Mouse (Mus musculus): ENCODE data around the gene Atp5j. TPM values are rescaled to one million over a fixed set of nuclear protein-coding genes. Genes with fewer than 3 reads are reported as not detected.

Atp5j gene
- total RNA-seq (2021) = 1,000 to 10,000 TPM; 1,010 to 1,148 TPM
- long read RNA-seq, experiment 1, transcript Atp5j-208 (3 exons, 526 nt) = minor isoform, 13 of 1,040 reads
- long read RNA-seq, experiment 1, transcript Atp5j-207 (2 exons, 514 nt) = minor isoform, 5 of 1,040 reads
- long read RNA-seq, experiment 1, transcript Atp5j-201 (5 exons, 809 nt) = major isoform, 66 of 1,040 reads
- long read RNA-seq, experiment 1, transcript Atp5j-203 (4 exons, 680 nt) = minor isoform, 7 of 1,040 reads
- long read RNA-seq, experiment 1, partial matches to known transcripts = 823 of 1,040 reads
- long read RNA-seq, experiment 1, other reads (novel, unspliced or antisense) = 121 of 1,040 reads
- long read RNA-seq, experiment 2, transcript Atp5j-201 (5 exons, 809 nt) = major isoform, 75 of 1,117 reads
- long read RNA-seq, experiment 2, transcript Atp5j-207 (2 exons, 514 nt) = minor isoform, 6 of 1,117 reads
- long read RNA-seq, experiment 2, transcript Atp5j-208 (3 exons, 526 nt) = minor isoform, 17 of 1,117 reads
- long read RNA-seq, experiment 2, partial matches to known transcripts = 882 of 1,117 reads
- long read RNA-seq, experiment 2, other reads (novel, unspliced or antisense) = 131 of 1,117 reads

- intact Hi-C loops (cut with DNase I; ENCODE audit: low total_unique reads) = no loop called here
- DNase-seq = peak; percentile 90
Measured at GRCm38 (mm10) chr16:84835441-84835822, at the start of gene Atp5j. Gene Atp5j, minus strand, starts transcription at chr16:84835625.

GRCm38 (mm10) chr16:84884572-84884971 is 49.1 kb upstream of the Atp5j start:
- intact Hi-C loops (cut with DNase I; ENCODE audit: low total_unique reads) = no loop called here
- no peak for DNase-seq

GRCm38 (mm10) chr16:84881754-84882321 is 46.4 kb upstream of the Atp5j start:
- intact Hi-C loops (cut with DNase I; ENCODE audit: low total_unique reads) = no loop called here
- no peak for DNase-seq

DNA sequence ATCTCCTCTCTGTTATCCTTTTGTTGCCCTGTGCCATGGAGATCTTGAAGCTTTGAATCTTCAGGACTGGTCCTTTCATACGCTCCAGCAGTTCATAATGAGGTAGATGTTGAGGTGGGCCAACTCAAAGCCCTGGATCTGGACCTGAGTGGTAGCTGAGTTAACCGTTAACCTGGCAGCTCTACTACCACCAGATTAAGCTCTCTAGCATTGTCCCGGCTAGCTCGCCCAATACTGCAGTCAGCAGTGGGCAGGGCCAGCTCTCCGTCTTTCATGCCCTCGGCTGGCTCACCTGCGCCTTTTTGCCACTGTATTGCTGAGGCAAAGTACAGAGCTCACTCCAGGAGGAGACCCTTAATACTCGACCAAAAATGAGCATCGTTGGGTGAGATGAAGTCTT is 45.7 kb upstream of the Atp5j start:
- DNase-seq = no peak
- intact Hi-C loops (cut with DNase I; ENCODE audit: low total_unique reads) = no loop called here

- intact Hi-C loops (cut with DNase I; ENCODE audit: low total_unique reads) = no loop called here
- DNase-seq = peak; percentile 48
Measured at GRCm38 (mm10) chr16:84879146-84879545, 43.7 kb upstream of the Atp5j start.

GRCm38 (mm10) chr16:84876082-84876481 is 40.7 kb upstream of the Atp5j start:
- no peak for DNase-seq
- intact Hi-C loops (cut with DNase I; ENCODE audit: low total_unique reads) = no loop called here

DNA sequence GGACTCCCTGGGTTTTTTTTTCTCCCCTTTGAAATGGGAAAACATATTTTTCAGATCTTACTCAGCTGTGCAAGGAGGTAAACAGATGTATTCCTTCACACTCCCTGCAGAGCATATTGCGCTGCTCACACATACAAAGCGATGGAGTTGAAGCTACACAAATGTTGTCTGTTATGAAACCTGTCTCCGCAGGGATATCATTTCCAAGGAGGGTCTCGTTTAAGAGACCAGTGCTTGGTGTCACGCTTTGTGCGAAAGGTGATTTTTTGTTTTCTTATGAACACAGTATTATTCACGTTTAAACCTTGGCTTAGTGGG is 40.3 kb upstream of the Atp5j start:
- intact Hi-C loops (cut with DNase I; ENCODE audit: low total_unique reads) = no loop called here
- no peak for DNase-seq

DNA sequence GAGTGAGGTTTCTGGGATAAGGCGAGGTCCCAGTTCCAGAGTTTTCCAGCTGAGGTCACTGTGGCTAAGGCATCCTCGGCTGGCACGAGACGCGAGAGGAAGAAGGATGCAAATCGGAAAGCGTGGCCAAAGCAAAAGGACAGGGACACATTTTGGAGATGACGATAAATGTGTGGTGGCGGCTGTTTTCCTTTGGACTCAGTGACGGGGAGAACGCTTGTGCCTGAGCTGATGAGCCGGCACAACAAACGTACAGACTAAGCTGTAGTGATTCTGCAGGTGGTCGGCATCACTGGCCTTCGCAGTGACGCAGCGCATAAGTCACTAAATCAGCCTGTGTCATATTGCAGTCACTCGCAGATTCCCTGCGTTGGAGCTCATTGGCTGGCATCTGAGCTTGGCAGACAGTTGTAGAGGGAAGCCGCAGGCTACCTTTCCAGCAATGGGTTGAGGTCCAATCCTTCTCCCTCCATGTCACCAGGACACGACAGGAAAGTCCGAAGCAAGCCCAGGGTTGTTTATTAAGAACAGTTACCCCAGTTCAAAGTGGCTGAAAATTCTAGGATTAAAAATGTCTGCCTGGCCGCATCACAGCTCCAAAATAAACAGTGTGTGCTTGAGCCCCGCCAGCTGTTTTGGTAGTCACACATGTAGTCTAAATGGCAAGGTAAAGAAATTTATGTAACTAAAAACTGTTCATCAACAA is 39.7 kb upstream of the Atp5j start:
- no peak for DNase-seq
- intact Hi-C loops (cut with DNase I; ENCODE audit: low total_unique reads) = no loop called here

GRCm38 (mm10) chr16:84873805-84874204 is 38.4 kb upstream of the Atp5j start:
- no peak for DNase-seq
- intact Hi-C loops (cut with DNase I; ENCODE audit: low total_unique reads) = no loop called here

DNA sequence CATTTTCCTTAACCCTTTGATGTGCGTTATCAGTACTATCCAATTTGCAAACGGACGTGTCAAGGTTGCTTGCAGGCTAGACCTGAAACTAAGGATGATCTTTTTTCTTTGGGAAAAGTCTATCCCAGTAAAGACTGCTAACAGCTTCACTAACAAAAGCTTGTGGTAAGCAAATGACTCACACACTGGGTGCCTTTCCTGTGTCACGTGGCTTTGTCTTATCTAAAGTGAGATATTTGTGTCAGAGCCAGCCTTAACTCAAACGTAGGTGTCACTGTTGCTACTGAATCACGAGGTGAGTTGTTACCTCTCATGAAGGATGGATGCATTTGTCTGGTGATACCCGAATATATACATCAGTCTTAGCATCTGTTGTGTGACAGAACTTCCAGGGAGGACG is 29.2 kb upstream of the Atp5j start:
- intact Hi-C loops (cut with DNase I; ENCODE audit: low total_unique reads) = no loop called here
- DNase-seq = no peak

DNA sequence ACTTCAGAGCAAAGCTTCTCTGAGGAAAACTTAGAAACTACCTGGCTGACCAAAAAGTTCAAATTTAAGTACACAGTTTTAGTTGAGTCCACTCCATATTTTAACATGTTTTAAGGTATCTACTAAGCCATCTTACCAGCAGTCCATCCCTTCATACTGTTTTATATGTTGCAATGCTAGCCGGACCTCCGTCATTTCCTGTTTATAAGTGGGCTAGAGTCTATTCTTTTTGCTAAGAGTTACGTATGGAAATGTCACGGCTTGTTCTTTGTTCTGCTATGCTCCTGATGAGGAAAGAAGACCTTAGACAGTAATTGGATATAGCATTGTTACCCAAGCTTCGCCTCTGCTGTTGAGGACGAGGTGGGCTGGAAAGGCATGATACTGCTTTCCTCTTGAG is 18.1 kb upstream of the Atp5j start:
- intact Hi-C loops (cut with DNase I; ENCODE audit: low total_unique reads) = no loop called here
- no peak for DNase-seq

- intact Hi-C loops (cut with DNase I; ENCODE audit: low total_unique reads) = no loop called here
- DNase-seq = no peak
Measured at GRCm38 (mm10) chr16:84838576-84838975, 3.2 kb upstream of the Atp5j start.

DNA sequence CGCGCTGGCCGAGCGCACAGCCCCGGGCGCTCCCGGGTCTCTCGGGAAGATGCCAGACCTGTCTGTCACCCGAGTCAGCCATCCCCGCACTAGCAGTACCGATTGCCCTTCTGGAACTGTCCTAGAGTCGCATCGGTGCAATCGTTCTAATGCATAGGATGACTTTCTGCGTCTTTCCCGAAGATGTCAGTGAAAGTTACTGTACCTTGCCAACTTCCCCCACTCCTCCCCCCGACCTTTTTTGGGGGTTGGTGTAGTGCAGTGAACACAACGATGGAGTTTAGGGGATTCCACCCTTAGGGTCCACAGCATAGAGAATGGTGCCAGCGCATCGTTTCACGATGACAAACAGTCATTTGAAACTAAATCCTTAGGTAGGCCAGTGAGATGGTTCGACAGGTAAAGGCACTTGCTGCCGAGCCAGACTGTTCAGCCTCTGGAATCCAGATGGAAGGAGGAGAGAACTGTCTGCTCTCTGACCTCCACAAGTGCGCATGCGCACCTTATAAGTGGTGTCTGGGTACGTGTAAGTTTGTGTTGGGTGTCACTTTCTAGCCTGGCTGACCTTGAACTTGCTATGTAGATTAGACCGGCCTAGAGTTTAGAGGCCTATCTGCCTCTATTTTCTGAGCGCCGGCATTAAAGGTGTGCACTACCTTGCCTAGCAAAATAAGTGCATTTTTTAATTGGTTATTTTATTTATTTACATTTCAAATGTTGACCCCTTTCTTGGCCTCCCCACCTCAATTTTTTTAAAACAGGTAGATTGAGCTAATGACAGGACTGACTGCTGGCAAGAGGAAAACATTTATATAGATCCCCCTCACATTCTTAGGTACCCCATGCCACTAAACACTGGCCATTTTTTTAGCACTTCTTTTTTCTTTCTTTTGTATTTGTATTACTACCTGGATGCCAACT is 658 bp upstream of the Atp5j start:
- DNase-seq = peak; percentile 39
- intact Hi-C loops (cut with DNase I; ENCODE audit: low total_unique reads) = no loop called here

DNA sequence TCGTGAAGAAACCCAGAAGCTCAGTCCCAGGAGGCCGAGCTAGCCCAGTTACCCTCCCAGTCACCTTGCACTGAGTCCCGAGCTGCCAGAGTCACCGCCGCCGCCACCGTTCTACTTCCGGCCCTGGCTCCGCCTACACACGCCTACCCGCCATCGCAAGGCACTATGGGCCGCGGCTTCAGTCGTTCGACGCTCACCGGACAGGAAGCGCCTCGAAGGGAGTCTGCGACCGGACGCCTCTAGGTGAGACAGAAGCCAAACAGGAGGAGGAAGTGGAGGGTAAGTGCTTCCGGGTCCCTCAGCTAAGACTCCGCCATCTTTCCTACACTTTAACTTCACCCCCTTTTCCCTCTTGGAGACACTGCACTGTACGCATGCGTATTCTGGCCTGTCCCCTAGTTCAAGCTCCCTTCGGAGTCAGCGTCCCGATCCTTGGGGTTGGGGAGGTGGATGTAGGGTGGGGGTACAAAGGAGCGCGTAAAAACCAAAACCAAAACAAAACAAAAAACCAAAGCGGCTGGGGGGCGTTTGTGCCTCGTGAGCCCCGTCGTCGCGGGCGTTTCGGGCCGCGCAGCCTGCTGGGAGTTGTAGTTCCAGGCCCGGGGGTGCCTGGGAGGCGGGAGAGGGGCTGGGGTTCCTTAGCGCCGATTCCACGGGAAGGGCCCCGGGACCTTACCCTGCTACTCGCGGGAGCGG is 532 bp downstream of the Atp5j start, which contains the start of gene Gabpa:
Gabpa (plus strand) TSS at position 181 of the 696 bp plus-strand sequence.
- intact Hi-C loops (cut with DNase I; ENCODE audit: low total_unique reads) = no loop called here
- DNase-seq = peak; percentile 92

DNA sequence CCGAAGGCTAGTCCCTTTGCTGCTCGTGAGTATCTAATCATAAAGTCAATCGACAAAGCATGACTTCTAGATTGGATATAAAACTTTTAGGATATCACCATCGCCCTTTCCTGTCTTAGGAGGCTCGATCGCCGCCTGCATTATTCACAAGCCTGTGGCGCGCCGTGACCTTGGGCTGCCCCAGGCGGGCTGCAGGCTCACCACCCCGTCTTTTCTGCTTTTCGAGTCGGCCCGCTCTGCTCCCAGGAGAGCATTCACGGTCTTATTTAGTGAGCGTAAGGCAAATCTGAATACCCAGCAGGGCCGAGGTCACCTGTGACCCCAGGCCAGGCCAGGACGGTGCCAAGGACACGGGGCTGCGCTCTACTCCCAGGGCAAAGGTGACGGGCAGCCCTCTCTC is 1.1 kb downstream of the Atp5j start:
- DNase-seq = no peak
- intact Hi-C loops (cut with DNase I; ENCODE audit: low total_unique reads) = no loop called here

GRCm38 (mm10) chr16:84832736-84833135 is 2.7 kb downstream of the Atp5j start:
- intact Hi-C loops (cut with DNase I; ENCODE audit: low total_unique reads) = no loop called here
- peak; percentile 25 for DNase-seq

GRCm38 (mm10) chr16:84831696-84832095 is 3.7 kb downstream of the Atp5j start:
- intact Hi-C loops (cut with DNase I; ENCODE audit: low total_unique reads) = no loop called here

DNA sequence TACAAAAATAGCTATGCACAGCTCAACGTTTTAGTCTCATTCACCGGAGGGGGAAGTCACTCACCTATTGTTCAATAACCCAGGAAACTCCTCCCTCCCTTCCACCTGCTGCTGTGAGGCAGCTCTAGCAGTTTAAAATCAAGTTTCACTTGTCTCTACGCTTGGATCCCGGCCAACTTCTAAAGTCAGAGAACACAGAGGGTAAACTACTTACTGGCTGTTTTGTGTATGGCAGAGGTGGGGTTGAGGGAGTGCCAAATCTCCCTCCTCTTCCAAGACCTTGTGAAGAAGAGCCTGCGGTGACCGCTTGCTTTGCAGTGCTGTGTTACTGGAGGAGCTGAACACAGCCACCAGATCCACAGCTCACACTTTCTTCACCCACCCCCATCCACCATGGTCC is 10.4 kb downstream of the Atp5j start:
- intact Hi-C loops (cut with DNase I; ENCODE audit: low total_unique reads) = no loop called here
- peak; percentile 36 for DNase-seq

More at GRCm38 (mm10) chr16:84831696-84832095, 3.7 kb downstream of the Atp5j start:
- DNase-seq = no peak

DNA sequence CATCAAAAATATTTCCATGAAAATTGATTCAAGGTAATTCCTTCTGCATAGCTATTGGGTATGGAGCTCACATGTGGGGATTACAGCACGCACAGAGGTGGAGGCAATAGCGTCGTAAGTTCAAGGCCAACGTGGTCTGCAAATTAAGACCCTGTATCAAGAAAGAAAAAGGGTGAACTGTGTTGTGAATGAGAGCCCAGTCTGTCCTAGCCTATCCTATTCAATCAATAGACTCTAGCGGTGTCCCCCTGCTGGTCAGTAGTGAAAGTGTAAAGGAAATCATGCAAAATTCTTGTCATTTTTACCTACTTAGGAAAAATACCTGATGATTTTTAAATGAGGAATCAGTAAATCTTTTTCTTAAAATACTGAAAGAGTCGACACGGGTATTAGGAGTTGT is 18.0 kb downstream of the Atp5j start:
- no peak for DNase-seq
- intact Hi-C loops (cut with DNase I; ENCODE audit: low total_unique reads) = loop anchor here (5.0 kb wide), 2 partner anchors 40 to 80 kb away; partner anchors contain the start of gene Mrpl39

Data from gastrocnemius, postnatal 14 days (tissue).